Mouse (Mus musculus) forebrain, embryonic 16.5 days (tissue): ENCODE results near the gene Camk1d. TPM values are rescaled to one million over a fixed set of nuclear protein-coding genes. Genes with fewer than 3 reads are reported as not detected.
"Not testable (repeated sequence)": the region's sequence is repeated elsewhere in the genome, so short reads cannot be mapped to it uniquely, and the experiment has no call there.

Experiments used
- ATAC-seq: fragments of 200-750 bp; cut with Nextera tagmentation; 2 replicates; pipeline ENCODE4 v1.8.0; 2017; ENCODE audit warnings: mild to moderate bottlenecking, moderate library complexity
- H3K27ac ChIP-seq: fragments of 300-500 bp; sonication (generic); 2 replicates; pipeline ENCODE4 v1.5.1; 2014; ENCODE audit warnings: low read length, control low read depth
- H3K27me3 ChIP-seq: fragments of 300-500 bp; sonication (generic); replicated peaks from 2 replicates; pipeline ENCODE4 v1.6.1; 2014; ENCODE audit warnings: low read length; ENCODE audit not compliant: control insufficient read depth, insufficient read depth
- H3K36me3 ChIP-seq: fragments of 300-500 bp; sonication (generic); 2 replicates; pipeline ENCODE4 v1.6.1; 2014; ENCODE audit not compliant: control insufficient read depth, insufficient read depth
- H3K4me1 ChIP-seq: fragments of 300-500 bp; sonication (generic); replicated peaks from 2 replicates; pipeline ENCODE4 v1.6.1; 2014; ENCODE audit warnings: low read length; ENCODE audit not compliant: control insufficient read depth, insufficient read depth
- H3K4me2 ChIP-seq: fragments of 300-500 bp; sonication (generic); 2 replicates; pipeline ENCODE4 v1.6.1; 2014; ENCODE audit warnings: mild to moderate bottlenecking, low read length, control low read depth
- H3K4me3 ChIP-seq: fragments of 300-500 bp; sonication (generic); replicated peaks from 2 replicates; pipeline ENCODE4 v1.5.1; 2014; ENCODE audit warnings: mild to moderate bottlenecking, low read length, control low read depth
- H3K9ac ChIP-seq: fragments of 300-500 bp; sonication (generic); replicated peaks from 2 replicates; pipeline ENCODE4 v1.6.1; 2014; ENCODE audit warnings: low read depth, low read length, control low read depth
- H3K9me3 ChIP-seq: fragments of 300-500 bp; sonication (generic); 2 replicates; pipeline ENCODE4 v1.6.1; 2016; ENCODE audit warnings: low read length; ENCODE audit not compliant: control insufficient read depth
- WGBS: fragments of 180-500 bp; shearing (Covaris S2); extraction: QIAGEN DNeasy Blood & Tissue Kit; methylation state at CpG from one replicate; pipeline ENCODE4 v1.1.7; 2014; 5-methylcytosine and 5-hydroxymethylcytosine counted together
- polyA plus RNA-seq: library from polyadenylated mRNA; unstranded; fragments of >200 nt; fragmentation: Nextera tagmentation; extraction: Ambion mirVana; gene quantifications from 2 replicates; pipeline ENCODE4 v1.2.1, GENCODE M21; 2015

Camk1d gene
- polyA plus RNA-seq, 1 experiment from 2014 or later: 10.6 TPM

- Histone ChIP-seq H3K4me3 (no peak overlapping the region), H3K27ac (no peak overlapping the region), H3K4me2 (no peak overlapping the region), H3K4me1 (no peaks in the 10 kb centered on the region), H3K9me3 (0 out of 2 replicates have a peak, but pooled peaks cover 4% of the 10 kb centered on the region), H3K9ac (no peak overlapping the region), H3K36me3 (no peaks in the 10 kb centered on the region), H3K27me3 (no peaks in the 10 kb centered on the region)
- WGBS: 93% methylated on average over 5 of the region's 5 CpGs
- ATAC-seq: no peak
These were observed 162.5 kb downstream of the Camk1d start for GRCm38 (mm10) chr2:5551758-5552255.

GRCm38 (mm10) chr2:5549334-5549733 lies 165.0 kb downstream of the Camk1d start:
- 96% methylated on average over 2 of the region's 2 CpGs for WGBS
- no peak for ATAC-seq
- no peaks in the 10 kb centered on the region for H3K36me3 ChIP-seq
- H3K9me3 ChIP-seq: 0 out of 2 replicates have a peak, but pooled peaks cover 4% of the 10 kb centered on the region
- no peak overlapping the region for H3K9ac ChIP-seq
- no peak overlapping the region for H3K27ac ChIP-seq
- H3K4me3 ChIP-seq: no peak overlapping the region
- no peak overlapping the region for H3K4me2 ChIP-seq
- no peaks in the 10 kb centered on the region for H3K4me1 ChIP-seq
- no peaks in the 10 kb centered on the region for H3K27me3 ChIP-seq

GRCm38 (mm10) chr2:5548872-5549271 lies 165.4 kb downstream of the Camk1d start:
- no peak overlapping the region for H3K9ac ChIP-seq
- ATAC-seq: no peak
- 95% methylated on average over 4 of the region's 4 CpGs for WGBS
- no peak overlapping the region for H3K27ac ChIP-seq
- no peaks in the 10 kb centered on the region for H3K27me3 ChIP-seq
- 0 out of 2 replicates have a peak, but pooled peaks cover under 1% of the 10 kb centered on the region for H3K9me3 ChIP-seq
- H3K4me1 ChIP-seq: no peaks in the 10 kb centered on the region
- no peak overlapping the region for H3K4me2 ChIP-seq
- no peaks in the 10 kb centered on the region for H3K36me3 ChIP-seq
- no peak overlapping the region for H3K4me3 ChIP-seq

- ATAC-seq: 0 out of 2 replicates have a peak, but pooled peaks have one; percentile 50
- Histone ChIP-seq H3K4me1 (no peaks in the 10 kb centered on the region; the same call in 1 of the 2 replicates), H3K4me3 (no peak overlapping the region), H3K36me3 (no peaks in the 10 kb centered on the region), H3K9ac (no peak overlapping the region), H3K27ac (no peak overlapping the region), H3K9me3 (no peaks in the 10 kb centered on the region), H3K4me2 (no peak overlapping the region), H3K27me3 (no peaks in the 10 kb centered on the region)
- 53% methylated on average over 3 of the region's 3 CpGs for WGBS
These were observed 173.4 kb downstream of the Camk1d start for GRCm38 (mm10) chr2:5540870-5541269.

GRCm38 (mm10) chr2:5539894-5540293 lies 174.4 kb downstream of the Camk1d start:
- WGBS: 52% methylated on average over 3 of the region's 3 CpGs
- not testable (repeated sequence) for ATAC-seq, H3K4me3 ChIP-seq, H3K4me1 ChIP-seq, H3K9ac ChIP-seq, H3K4me2 ChIP-seq, H3K27me3 ChIP-seq, H3K27ac ChIP-seq, H3K36me3 ChIP-seq, H3K9me3 ChIP-seq

- ATAC-seq: no peak
- 0 out of 2 replicates have a peak, but pooled peaks cover 2% of the 10 kb centered on the region for H3K4me1 ChIP-seq
- H3K36me3 ChIP-seq: no peaks in the 10 kb centered on the region
- no peaks in the 10 kb centered on the region for H3K27me3 ChIP-seq
- no peak overlapping the region for H3K4me3 ChIP-seq
- no peak overlapping the region for H3K27ac ChIP-seq
- H3K4me2 ChIP-seq: no peak overlapping the region
- H3K9me3 ChIP-seq: no peaks in the 10 kb centered on the region
- 42% methylated on average over 2 of the region's 2 CpGs for WGBS
- H3K9ac ChIP-seq: no peak overlapping the region
These were observed 180.4 kb downstream of the Camk1d start for GRCm38 (mm10) chr2:5533868-5534267.

GRCm38 (mm10) chr2:5529992-5530391 lies 184.3 kb downstream of the Camk1d start:
- Histone ChIP-seq H3K27me3 (no peaks in the 10 kb centered on the region), H3K4me2 (no peak overlapping the region), H3K4me3 (no peak overlapping the region), H3K27ac (no peak overlapping the region), H3K36me3 (no peaks in the 10 kb centered on the region), H3K4me1 (0 out of 2 replicates have a peak, but pooled peaks cover 2% of the 10 kb centered on the region), H3K9me3 (no peaks in the 10 kb centered on the region), H3K9ac (no peak overlapping the region)
- WGBS: 42% methylated on average over 2 of the region's 2 CpGs
- ATAC-seq: peak; percentile 84

GRCm38 (mm10) chr2:5519221-5519669 lies 195.1 kb downstream of the Camk1d start:
- Histone ChIP-seq H3K36me3 (no peaks in the 10 kb centered on the region), H3K9ac (no peak overlapping the region), H3K4me3 (no peak overlapping the region), H3K4me2 (no peak overlapping the region), H3K27ac (no peak overlapping the region), H3K27me3 (no peaks in the 10 kb centered on the region), H3K4me1 (no peaks in the 10 kb centered on the region), H3K9me3 (no peaks in the 10 kb centered on the region)
- ATAC-seq: no peak
- 57% methylated on average over 8 of the region's 8 CpGs for WGBS

GRCm38 (mm10) chr2:5515106-5515505 lies 199.2 kb downstream of the Camk1d start:
- H3K36me3 ChIP-seq: no peaks in the 10 kb centered on the region
- WGBS: 85% methylated on average over 2 of the region's 2 CpGs
- ATAC-seq: no peak

GRCm38 (mm10) chr2:5514095-5514494 lies 200.2 kb downstream of the Camk1d start:
- no peaks in the 10 kb centered on the region for H3K36me3 ChIP-seq
- no peaks in the 10 kb centered on the region for H3K4me1 ChIP-seq
- no peak overlapping the region for H3K4me3 ChIP-seq
- 93% methylated on average over 5 of the region's 5 CpGs for WGBS
- ATAC-seq: no peak
- H3K9me3 ChIP-seq: no peaks in the 10 kb centered on the region
- no peak overlapping the region for H3K9ac ChIP-seq
- H3K27ac ChIP-seq: no peak overlapping the region
- H3K4me2 ChIP-seq: no peak overlapping the region
- no peaks in the 10 kb centered on the region for H3K27me3 ChIP-seq

More at GRCm38 (mm10) chr2:5515106-5515505, 199.2 kb downstream of the Camk1d start:
- Histone ChIP-seq H3K4me3 (no peak overlapping the region), H3K27ac (no peak overlapping the region), H3K4me2 (no peak overlapping the region), H3K4me1 (no peaks in the 10 kb centered on the region), H3K27me3 (no peaks in the 10 kb centered on the region), H3K9ac (no peak overlapping the region), H3K9me3 (no peaks in the 10 kb centered on the region)
